Mouse (Mus musculus) hindbrain, embryonic 12.5 days (tissue): ENCODE measurements at regions not wholly inside any gene's neighbourhood (a gene's known extent, or its start where the extent isn't known, plus 50 kb on each side); places are given as distances from the start of the nearest gene placed in this dataset.

Experiments used
- ATAC-seq: fragments of 200-750 bp; cut with Nextera tagmentation; 2 replicates; pipeline ENCODE4 v1.8.0; 2017; ENCODE audit warnings: moderate TSS enrichment; ENCODE audit not compliant: low FRiP score
- H3K27ac ChIP-seq: fragments of 300-500 bp; sonication (generic); 2 replicates; pipeline ENCODE4 v1.5.1; 2016; ENCODE audit warnings: mild to moderate bottlenecking
- H3K27me3 ChIP-seq: fragments of 300-500 bp; sonication (generic); 2 replicates; pipeline ENCODE4 v1.6.1; 2016; ENCODE audit warnings: mild to moderate bottlenecking
- H3K36me3 ChIP-seq: fragments of 300-500 bp; sonication (generic); 2 replicates; pipeline ENCODE4 v1.6.1; 2016; ENCODE audit warnings: mild to moderate bottlenecking
- H3K4me1 ChIP-seq: fragments of 300-500 bp; sonication (generic); 2 replicates; pipeline ENCODE4 v1.6.1; 2016
- H3K4me2 ChIP-seq: fragments of 300-500 bp; sonication (generic); replicated peaks from 2 replicates; pipeline ENCODE4 v1.6.1; 2016; ENCODE audit warnings: mild to moderate bottlenecking
- H3K4me3 ChIP-seq: fragments of 300-500 bp; sonication (generic); 2 replicates; pipeline ENCODE4 v1.5.1; 2016; ENCODE audit warnings: mild to moderate bottlenecking
- H3K9ac ChIP-seq: fragments of 300-500 bp; sonication (generic); 2 replicates; pipeline ENCODE4 v1.6.1; 2016; ENCODE audit warnings: mild to moderate bottlenecking, moderate library complexity
- H3K9me3 ChIP-seq: fragments of 300-500 bp; sonication (generic); replicated peaks from 2 replicates; pipeline ENCODE4 v1.6.1; 2016; ENCODE audit warnings: mild to moderate bottlenecking
- WGBS: fragments of 180-500 bp; shearing (Covaris S2); methylation state at CpG from one replicate; pipeline ENCODE4 v1.1.7; 2016; 5-methylcytosine and 5-hydroxymethylcytosine counted together

GRCm38 (mm10) chr15:36865332-36865731, 142.2 kb downstream of the Zfp706 start:
- Histone ChIP-seq H3K4me1 (no peaks in the 10 kb centered on the region), H3K27ac (no peak overlapping the region), H3K27me3 (no peaks in the 10 kb centered on the region), H3K4me3 (no peak overlapping the region), H3K36me3 (no peaks in the 10 kb centered on the region), H3K9ac (no peak overlapping the region), H3K4me2 (no peak overlapping the region), H3K9me3 (peaks cover 7% of the 10 kb centered on the region; the same call in 1 of the 2 replicates)
- ATAC-seq, result no peak
- 81% methylated on average over 3 of the region's 3 CpGs for WGBS

GRCm38 (mm10) chr15:36864046-36864445, 143.5 kb downstream of the Zfp706 start:
- Histone ChIP-seq H3K36me3 (no peaks in the 10 kb centered on the region), H3K9me3 (peaks cover 7% of the 10 kb centered on the region; the same call in 1 of the 2 replicates), H3K27ac (no peak overlapping the region), H3K9ac (no peak overlapping the region), H3K4me3 (no peak overlapping the region), H3K4me2 (no peak overlapping the region), H3K4me1 (no peaks in the 10 kb centered on the region), H3K27me3 (no peaks in the 10 kb centered on the region)
- 74% methylated on average over 2 of the region's 2 CpGs for WGBS
- no peak for ATAC-seq

- Histone ChIP-seq H3K9me3 (peaks cover 7% of the 10 kb centered on the region; the same call in 1 of the 2 replicates), H3K4me3 (no peak overlapping the region), H3K27me3 (no peaks in the 10 kb centered on the region), H3K4me2 (no peak overlapping the region), H3K4me1 (peaks cover 5% of the 10 kb centered on the region; the same call in 1 of the 2 replicates), H3K36me3 (no peaks in the 10 kb centered on the region), H3K9ac (no peak overlapping the region), H3K27ac (no peak overlapping the region)
- WGBS, result 79% methylated on average over 4 of the region's 4 CpGs
- ATAC-seq, result no peak
Observed at GRCm38 (mm10) chr15:36858711-36859110, 148.9 kb downstream of the Zfp706 start.

GRCm38 (mm10) chr15:36857622-36858021, 150.0 kb downstream of the Zfp706 start:
- Histone ChIP-seq H3K4me1 (peaks cover 5% of the 10 kb centered on the region; the same call in 1 of the 2 replicates), H3K9me3 (peaks cover 5% of the 10 kb centered on the region; the same call in 1 of the 2 replicates), H3K4me3 (no peak overlapping the region), H3K4me2 (no peak overlapping the region), H3K27ac (no peak overlapping the region), H3K36me3 (no peaks in the 10 kb centered on the region), H3K27me3 (no peaks in the 10 kb centered on the region), H3K9ac (no peak overlapping the region)
- no peak; the same call in 1 of the 2 replicates for ATAC-seq
- 85% methylated on average over 1 of the region's 1 CpGs for WGBS

- Histone ChIP-seq H3K27me3 (no peaks in the 10 kb centered on the region), H3K4me1 (peaks cover 5% of the 10 kb centered on the region; the same call in 1 of the 2 replicates), H3K36me3 (no peaks in the 10 kb centered on the region), H3K9me3 (no peaks in the 10 kb centered on the region), H3K4me2 (no peak overlapping the region), H3K9ac (no peak overlapping the region), H3K4me3 (no peak overlapping the region), H3K27ac (no peak overlapping the region)
- no peak for ATAC-seq
- WGBS, result 86% methylated on average over 7 of the region's 7 CpGs
Observed at GRCm38 (mm10) chr15:36855550-36856131, 151.9 kb downstream of the Zfp706 start.

GRCm38 (mm10) chr15:36854900-36855321, 152.7 kb downstream of the Zfp706 start:
- Histone ChIP-seq H3K36me3 (no peaks in the 10 kb centered on the region), H3K9me3 (no peaks in the 10 kb centered on the region), H3K27ac (no peak overlapping the region), H3K9ac (no peak overlapping the region), H3K4me2 (no peak overlapping the region), H3K4me3 (no peak overlapping the region), H3K27me3 (no peaks in the 10 kb centered on the region), H3K4me1 (peaks cover 5% of the 10 kb centered on the region; the same call in 1 of the 2 replicates)
- no peak for ATAC-seq
- WGBS, result 68% methylated on average over 6 of the region's 6 CpGs

GRCm38 (mm10) chr15:36852229-36852821, 155.2 kb downstream of the Zfp706 start:
- no peaks in the 10 kb centered on the region for H3K4me1 ChIP-seq
- no peaks in the 10 kb centered on the region for H3K36me3 ChIP-seq
- no peaks in the 10 kb centered on the region for H3K9me3 ChIP-seq
- no peak overlapping the region for H3K9ac ChIP-seq
- no peak overlapping the region for H3K4me3 ChIP-seq
- ATAC-seq, result no peak
- 67% methylated on average over 5 of the region's 6 CpGs for WGBS
- no peak overlapping the region for H3K4me2 ChIP-seq
- no peak overlapping the region for H3K27ac ChIP-seq
- H3K27me3 ChIP-seq, result no peaks in the 10 kb centered on the region

- WGBS, result 57% methylated on average over 5 of the region's 5 CpGs
- Histone ChIP-seq H3K4me2 (no peak overlapping the region), H3K27me3 (no peaks in the 10 kb centered on the region), H3K9ac (no peak overlapping the region), H3K9me3 (no peaks in the 10 kb centered on the region), H3K4me1 (no peaks in the 10 kb centered on the region), H3K4me3 (no peak overlapping the region), H3K36me3 (no peaks in the 10 kb centered on the region), H3K27ac (no peak overlapping the region)
- no peak for ATAC-seq
Observed at GRCm38 (mm10) chr15:36848238-36848637, 159.3 kb downstream of the Zfp706 start.

GRCm38 (mm10) chr15:36846806-36847205, 160.8 kb downstream of the Zfp706 start:
- Histone ChIP-seq H3K9me3 (no peaks in the 10 kb centered on the region), H3K36me3 (no peaks in the 10 kb centered on the region), H3K27me3 (no peaks in the 10 kb centered on the region), H3K4me1 (no peaks in the 10 kb centered on the region), H3K27ac (no peak overlapping the region), H3K9ac (no peak overlapping the region), H3K4me3 (no peak overlapping the region), H3K4me2 (no peak overlapping the region)
- WGBS, result 71% methylated on average over 9 of the region's 9 CpGs
- no peak for ATAC-seq
